Mouse (Mus musculus) retina, adult 2 months (tissue): Measurements from ENCODE around the gene Jam3.

Experiments used
- DNase-seq: peaks from one replicate; pipeline ENCODE4 v3.0.0-alpha.2; 2012; ENCODE audit warnings: low read depth, low spot score

The Jam3 gene

GRCm38 (mm10) chr9:27111756-27112155, 43.5 kb downstream of the Jam3 start:
- no peak for DNase-seq

- DNase-seq = no peak
Measured at GRCm38 (mm10) chr9:27110681-27111080, 44.5 kb downstream of the Jam3 start.

GRCm38 (mm10) chr9:27109533-27110514, 45.4 kb downstream of the Jam3 start:
- DNase-seq = no peak

GRCm38 (mm10) chr9:27108451-27108850, 46.8 kb downstream of the Jam3 start:
- DNase-seq = no peak

- DNase-seq = peak; percentile 16
Measured at GRCm38 (mm10) chr9:27106081-27106480, 49.1 kb downstream of the Jam3 start.

GRCm38 (mm10) chr9:27101466-27101865, 53.8 kb downstream of the Jam3 start:
- DNase-seq = no peak

- DNase-seq = no peak
Measured at GRCm38 (mm10) chr9:27099474-27099873, 55.7 kb downstream of the Jam3 start.

- no peak for DNase-seq
Measured at GRCm38 (mm10) chr9:27098557-27098956, 56.7 kb downstream of the Jam3 start.

GRCm38 (mm10) chr9:27098092-27098491, 57.1 kb downstream of the Jam3 start:
- DNase-seq = no peak

- no peak for DNase-seq
Measured at GRCm38 (mm10) chr9:27092916-27093315, 62.3 kb downstream of the Jam3 start.

- no peak for DNase-seq
Measured at GRCm38 (mm10) chr9:27090801-27091775, 64.1 kb downstream of the Jam3 start.

GRCm38 (mm10) chr9:27090134-27090533, 65.1 kb downstream of the Jam3 start:
- DNase-seq = no peak

GRCm38 (mm10) chr9:27087402-27087801, 67.8 kb downstream of the Jam3 start:
- DNase-seq = no peak

- no peak for DNase-seq
Measured at GRCm38 (mm10) chr9:27086256-27086655, 69.0 kb downstream of the Jam3 start.

- DNase-seq = no peak
Measured at GRCm38 (mm10) chr9:27075812-27076211, 79.4 kb downstream of the Jam3 start.

- no peak for DNase-seq
Measured at GRCm38 (mm10) chr9:27074677-27075076, 80.5 kb downstream of the Jam3 start.

GRCm38 (mm10) chr9:27070895-27071294, 84.3 kb downstream of the Jam3 start:
- DNase-seq = no peak

- DNase-seq = no peak
Measured at GRCm38 (mm10) chr9:27058341-27058740, 96.9 kb downstream of the Jam3 start.

GRCm38 (mm10) chr9:27049492-27049891, 105.7 kb downstream of the Jam3 start:
- DNase-seq = no peak
